ENCODE assay signal across 11 mouse cellular contexts in genomic region chr16:64899084-64899483, GRCm38 (mm10). TPM values are rescaled to one million over a fixed set of nuclear protein-coding genes. Genes with fewer than 3 reads are reported as not detected.
DNase-seq lines count a peak whose midpoint lies in the region; ATAC-seq and TF ChIP-seq lines count a peak whose summit lies in the region.
"Had no signal": no experiment of that assay in that cellular context is flagged by ENCODE, and none has a peak within 500 bp of the region (broad histone marks: within the 10 kb centered on the region; RNA-seq: fewer than 3 reads in every experiment).

No protein-coding gene starts in this region.

- 88% methylated on average over 2 of the region's 2 CpGs for WGBS in forebrain, postnatal 0 days
- 74% methylated on average over 2 of the region's 2 CpGs for WGBS in forebrain, embryonic 12.5 days
- 17% methylated on average over 2 of the region's 2 CpGs for WGBS in spleen, adult 2 months

- TF ChIP-seq CTCF in forebrain, postnatal 0 days (IDR thresholded peaks at IDR 0.05; ENCODE audit: low read depth) = peak; percentile 23; the same call in 1 of the 2 replicates
- TF ChIP-seq CTCF in spleen, adult 2 months (IDR thresholded peaks at IDR 0.05; ENCODE audit: extremely low read depth, insufficient read depth, insufficient read length, insufficient replicate concordance) = peak; percentile 43; the same call in 1 of the 2 replicates

- DNase-seq in forebrain, postnatal 0 days = no peak
- peak in 1 of 2 experiments; percentile 26 for DNase-seq in spleen, adult 2 months (ENCODE audit: low read depth in 1 of 2, low spot score in 2 of 2)
- no peak for DNase-seq in spleen, postnatal 14 days (ENCODE audit: low spot score in 2 of 2)
- DNase-seq in splenic B cell, adult 2 months (ENCODE audit: low read depth, low spot score) = peak; percentile 78
- no peak for DNase-seq in left cerebral cortex, adult 9 months (ENCODE audit: low spot score in 2 of 2)
- no peak for DNase-seq in embryo, embryonic 11 days

- H3K36me3 ChIP-seq in forebrain, postnatal 0 days (ENCODE audit: insufficient read depth) = no peaks in the 10 kb centered on the region
- no peaks in the 10 kb centered on the region for H3K36me3 ChIP-seq in forebrain, embryonic 12.5 days (replicated peaks)
- no peaks in the 10 kb centered on the region for H3K36me3 ChIP-seq in spleen, adult 2 months (ENCODE audit: control insufficient read depth, insufficient read depth, low read length)
- H3K36me3 ChIP-seq in splenic B cell, adult 2 months (ENCODE audit: control insufficient read depth, insufficient read depth, low read length, poor library complexity, severe bottlenecking) = no peaks in the 10 kb centered on the region
- H3K36me3 ChIP-seq: hindbrain, embryonic 12.5 days; liver, embryonic 15.5 days; neural tube, embryonic 13.5 days had no signal

- no peak overlapping the region for H3K27ac ChIP-seq in forebrain, postnatal 0 days (ENCODE audit: low read depth, low read length)
- H3K27ac ChIP-seq in forebrain, embryonic 12.5 days = no peak overlapping the region
- H3K27ac ChIP-seq in spleen, adult 2 months (ENCODE audit: insufficient read depth, low read length) = no peak overlapping the region
- H3K27ac ChIP-seq: hindbrain, embryonic 12.5 days; liver, embryonic 15.5 days; neural tube, embryonic 13.5 days had no signal

- no peaks in the 10 kb centered on the region for H3K4me1 ChIP-seq in forebrain, postnatal 0 days (ENCODE audit: insufficient read depth)
- H3K4me1 ChIP-seq in forebrain, embryonic 12.5 days = no peaks in the 10 kb centered on the region
- H3K4me1 ChIP-seq in spleen, adult 2 months (ENCODE audit: control insufficient read depth, insufficient read depth, insufficient read length) = no peaks in the 10 kb centered on the region
- H3K4me1 ChIP-seq: hindbrain, embryonic 12.5 days; liver, embryonic 15.5 days; neural tube, embryonic 13.5 days had no signal

- H3K4me2 ChIP-seq in forebrain, postnatal 0 days (ENCODE audit: low read depth) = no peak overlapping the region
- H3K4me2 ChIP-seq in forebrain, embryonic 12.5 days = no peak overlapping the region
- H3K4me2 ChIP-seq: hindbrain, embryonic 12.5 days; liver, embryonic 15.5 days; neural tube, embryonic 13.5 days had no signal

- ATAC-seq in forebrain, postnatal 0 days = no peak
- ATAC-seq in forebrain, embryonic 12.5 days (ENCODE audit: low FRiP score) = no peak
- ATAC-seq in erythroblast, adult 5-6 weeks (replicated peaks; ENCODE audit: low FRiP score, poor library complexity, severe bottlenecking) = peak; percentile 83

- no peak for TF ChIP-seq POLR2A in spleen, adult 2 months (IDR thresholded peaks at IDR 0.05; ENCODE audit: low read depth, low read length)

- no peaks in the 10 kb centered on the region for H3K9me3 ChIP-seq in forebrain, postnatal 0 days (ENCODE audit: low read length)
- H3K9me3 ChIP-seq in forebrain, embryonic 12.5 days = no peaks in the 10 kb centered on the region
- H3K9me3 ChIP-seq: hindbrain, embryonic 12.5 days; liver, embryonic 15.5 days; neural tube, embryonic 13.5 days had no signal

- no peak overlapping the region for H3K4me3 ChIP-seq in forebrain, postnatal 0 days (ENCODE audit: low read depth, low read length)
- H3K4me3 ChIP-seq in forebrain, embryonic 12.5 days (replicated peaks) = no peak overlapping the region
- no peak overlapping the region for H3K4me3 ChIP-seq in spleen, adult 2 months (ENCODE audit: extremely low read depth, insufficient read depth, insufficient read length)
- H3K4me3 ChIP-seq: hindbrain, embryonic 12.5 days; liver, embryonic 15.5 days; neural tube, embryonic 13.5 days had no signal

- no peak overlapping the region for H3K9ac ChIP-seq in forebrain, postnatal 0 days
- no peak overlapping the region for H3K9ac ChIP-seq in forebrain, embryonic 12.5 days
- H3K9ac ChIP-seq: hindbrain, embryonic 12.5 days; liver, embryonic 15.5 days; neural tube, embryonic 13.5 days had no signal

- no peaks in the 10 kb centered on the region for H3K27me3 ChIP-seq in forebrain, postnatal 0 days (ENCODE audit: insufficient read depth, low read length)
- H3K27me3 ChIP-seq in forebrain, embryonic 12.5 days = no peaks in the 10 kb centered on the region
- H3K27me3 ChIP-seq in spleen, adult 2 months (ENCODE audit: control insufficient read depth, insufficient read depth, low read length) = no peaks in the 10 kb centered on the region
- no peaks in the 10 kb centered on the region for H3K27me3 ChIP-seq in splenic B cell, adult 2 months (ENCODE audit: control insufficient read depth, insufficient read depth, low read length, poor library complexity, severe bottlenecking)
- H3K27me3 ChIP-seq: hindbrain, embryonic 12.5 days; liver, embryonic 15.5 days; neural tube, embryonic 13.5 days had no signal

RNA-seq across cellular contexts. Expression of gene Cggbp1, which starts 47.3 kb away (rescaled TPM):
- total RNA-seq in forebrain, postnatal 0 days (2014; rRNA removed) = 79.0 and 82.9 TPM in 2 replicates
- 45.3 and 50.9 TPM in 2 replicates for polyA plus RNA-seq in forebrain, postnatal 0 days (2015; fragmentation: Nextera tagmentation; extraction: Ambion mirVana)
- 118 and 131 TPM in 2 replicates for polyA plus RNA-seq in forebrain, embryonic 12.5 days (2016; fragmentation: Nextera tagmentation; extraction: Ambion mirVana)
- polyA plus RNA-seq in spleen, adult 2 months (2012; rRNA removed) = 6.9 and 7.3 TPM in 2 replicates
- total RNA-seq in erythroblast, adult 5-6 weeks (2015; ENCODE audit: low replicate concordance) = 31.6 and 42.1 TPM in 2 replicates
- total RNA-seq in erythroblast, adult 5-6 weeks (2017; ENCODE audit: low replicate concordance) = 30.1 and 31.2 TPM in 2 replicates

RNA-seq across cellular contexts. Expression of gene Zfp654, which starts 47.6 kb away (rescaled TPM):
- 13.8 and 13.9 TPM in 2 replicates for total RNA-seq in forebrain, postnatal 0 days (2014; rRNA removed)
- polyA plus RNA-seq in forebrain, postnatal 0 days (2015; fragmentation: Nextera tagmentation; extraction: Ambion mirVana) = 2.2 and 2.6 TPM in 2 replicates
- 9.6 and 10.4 TPM in 2 replicates for polyA plus RNA-seq in forebrain, embryonic 12.5 days (2016; fragmentation: Nextera tagmentation; extraction: Ambion mirVana)
- 0.67 and 0.69 TPM in 2 replicates for polyA plus RNA-seq in spleen, adult 2 months (2012; rRNA removed)
- total RNA-seq in erythroblast, adult 5-6 weeks (2015; ENCODE audit: low replicate concordance) = 10.7 and 26.1 TPM in 2 replicates
- 6.4 TPM in 2 replicates for total RNA-seq in erythroblast, adult 5-6 weeks (2017; ENCODE audit: low replicate concordance)
